Mouse (Mus musculus): Measurements from ENCODE around the gene Fam171a1. TPM values are rescaled to one million over a fixed set of nuclear protein-coding genes. Genes with fewer than 3 reads are reported as not detected.

Gene Fam171a1
- polyA plus RNA-seq (2014; fragmentation: Illumina TruSeq; extraction: RNeasy Lipid Tissue Mini Kit (QIAGEN cat#74804); ENCODE audit: low read depth, low replicate concordance): 3.2 TPM

DNA sequence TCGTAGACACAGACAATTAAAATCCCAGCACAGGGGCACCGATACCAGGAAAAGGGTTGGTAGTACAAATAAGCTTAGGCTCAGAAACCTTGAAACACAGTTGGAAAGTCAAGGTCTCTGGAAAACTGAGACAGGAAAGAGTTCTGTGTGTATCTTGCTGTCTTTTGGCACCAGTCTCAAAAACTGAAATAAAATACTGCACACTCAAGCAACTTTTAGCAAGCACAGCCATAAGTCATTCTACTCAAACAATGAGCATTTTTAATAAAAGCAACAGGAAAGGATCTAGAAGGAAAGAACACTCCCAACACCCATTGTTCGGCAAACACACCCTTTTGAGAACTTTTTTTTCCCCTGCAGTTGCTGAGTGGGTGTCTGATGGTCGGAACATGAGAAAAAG lies at the start of gene Fam171a1:
Gene Fam171a1, plus strand, starts transcription at position 359 of the 400 bp plus-strand sequence.

Other genes with a start within 250 kb of the Fam171a1 start
- gene Nmt2, start 170.0 kb downstream of the Fam171a1 start, polyA plus RNA-seq (2014; fragmentation: Illumina TruSeq; extraction: RNeasy Lipid Tissue Mini Kit (QIAGEN cat#74804); ENCODE audit: low read depth, low replicate concordance): 85.6 TPM
- gene Rpp38, start 218.4 kb downstream of the Fam171a1 start, polyA plus RNA-seq (2014; fragmentation: Illumina TruSeq; extraction: RNeasy Lipid Tissue Mini Kit (QIAGEN cat#74804); ENCODE audit: low read depth, low replicate concordance): 47.9 TPM
- gene Acbd7, start 221.9 kb downstream of the Fam171a1 start, polyA plus RNA-seq (2014; fragmentation: Illumina TruSeq; extraction: RNeasy Lipid Tissue Mini Kit (QIAGEN cat#74804); ENCODE audit: low read depth, low replicate concordance): 2.1 TPM